40 mouse cellular contexts compared by ENCODE assay signal in genomic region chr8:105186467-105187005, GRCm38 (mm10). TPM values are rescaled to one million over a fixed set of nuclear protein-coding genes. Genes with fewer than 3 reads are reported as not detected.
DNase-seq lines count a peak whose midpoint lies in the region; ATAC-seq and TF ChIP-seq lines count a peak whose summit lies in the region.
"Had no signal": no experiment of that assay in that cellular context is flagged by ENCODE, and none has a peak within 500 bp of the region (broad histone marks: within the 10 kb centered on the region; RNA-seq: fewer than 3 reads in every experiment).

No protein-coding gene starts in this region.

- 78% methylated on average over 1 of the region's 1 CpGs for WGBS in forebrain, embryonic 11.5 days
- WGBS in forebrain, postnatal 0 days = 61% methylated on average over 1 of the region's 1 CpGs

- no peak overlapping the region for H3K9ac ChIP-seq in forebrain, embryonic 11.5 days (ENCODE audit: low read length)
- H3K9ac ChIP-seq in forebrain, postnatal 0 days = no peak overlapping the region
- H3K9ac ChIP-seq: embryonic facial prominence, embryonic 15.5 days; heart, embryonic 15.5 days; hindbrain, embryonic 12.5 days; intestine, embryonic 15.5 days; limb, embryonic 13.5 days; lung, embryonic 15.5 days; midbrain, embryonic 12.5 days; stomach, embryonic 15.5 days had no signal

- no peaks in the 10 kb centered on the region for H3K36me3 ChIP-seq in forebrain, embryonic 11.5 days (ENCODE audit: control insufficient read depth, insufficient read depth, low read length)
- no peaks in the 10 kb centered on the region for H3K36me3 ChIP-seq in forebrain, postnatal 0 days (ENCODE audit: insufficient read depth)
- H3K36me3 ChIP-seq: intestine, embryonic 15.5 days had no signal

- DNase-seq in 3134 (ENCODE audit: extremely low read depth, insufficient read length, low spot score) (peak; percentile 55), 3T3-L1 (ENCODE audit: low read depth, low spot score) (peak; percentile 98), NIH3T3 (ENCODE audit: low read depth) (peak; percentile 89)
- DNase-seq in fat pad, adult 2 months (ENCODE audit: extremely low read depth, low read depth, low spot score) = peak; percentile 47
- no peak for DNase-seq in thymus, postnatal 36 days
- DNase-seq in testis, postnatal 14 days (ENCODE audit: low spot score) = no peak
- DNase-seq in forebrain, embryonic 11.5 days (ENCODE audit: low spot score) = no peak
- DNase-seq in forebrain, postnatal 0 days = no peak
- DNase-seq: adrenal gland, postnatal 14 days; cerebellum, adult 11-12 months; cerebellum, adult 9-11 months; gastrocnemius, postnatal 14 days; heart, adult 11 months; heart, postnatal 36 days; kidney, adult 2 months; kidney, postnatal 4 days; lung, postnatal 4 days; right cerebral cortex, postnatal 25 days; thymus, adult 2 months; thymus, postnatal 4 days had no signal

- ATAC-seq in forebrain, embryonic 11.5 days (replicated peaks; ENCODE audit: low FRiP score) = no peak
- ATAC-seq in forebrain, postnatal 0 days = no peak
- ATAC-seq: CD4-positive, CD25-positive, alpha-beta regulatory T cell, adult 4 months; forebrain, embryonic 16.5 days; hindbrain, postnatal 0 days; intestine, embryonic 15.5 days had no signal

- H3K9me3 ChIP-seq in forebrain, embryonic 11.5 days (ENCODE audit: control insufficient read depth, low read length) = no peaks in the 10 kb centered on the region
- no peaks in the 10 kb centered on the region for H3K9me3 ChIP-seq in forebrain, postnatal 0 days (ENCODE audit: low read length)
- H3K9me3 ChIP-seq: embryonic facial prominence, embryonic 15.5 days; forebrain, embryonic 10.5 days; heart, embryonic 10.5 days; heart, embryonic 15.5 days; hindbrain, embryonic 12.5 days; intestine, embryonic 15.5 days; limb, embryonic 13.5 days; lung, embryonic 15.5 days; megakaryocyte, embryonic 14.5 days; midbrain, embryonic 12.5 days; stomach, embryonic 15.5 days had no signal

- H3K4me2 ChIP-seq in forebrain, embryonic 11.5 days (ENCODE audit: low read depth, low read length, severe bottlenecking) = no peak overlapping the region
- H3K4me2 ChIP-seq in forebrain, postnatal 0 days (ENCODE audit: low read depth) = no peak overlapping the region
- H3K4me2 ChIP-seq: embryonic facial prominence, embryonic 15.5 days; heart, embryonic 15.5 days; hindbrain, embryonic 12.5 days; intestine, embryonic 15.5 days; limb, embryonic 13.5 days; liver, embryonic 11.5 days; lung, embryonic 15.5 days; midbrain, embryonic 12.5 days; stomach, embryonic 15.5 days had no signal

- no peaks in the 10 kb centered on the region for H3K27me3 ChIP-seq in forebrain, embryonic 11.5 days (ENCODE audit: control insufficient read depth, insufficient read depth, low read length)
- no peaks in the 10 kb centered on the region for H3K27me3 ChIP-seq in forebrain, postnatal 0 days (ENCODE audit: insufficient read depth, low read length)
- H3K27me3 ChIP-seq: embryonic facial prominence, embryonic 15.5 days; heart, embryonic 15.5 days; hindbrain, embryonic 12.5 days; intestine, embryonic 15.5 days; limb, embryonic 13.5 days; lung, embryonic 15.5 days; megakaryocyte, embryonic 14.5 days; midbrain, embryonic 12.5 days; stomach, embryonic 15.5 days had no signal

- H3K4me3 ChIP-seq in forebrain, embryonic 11.5 days (ENCODE audit: low read depth, low read length) = no peak overlapping the region
- no peak overlapping the region for H3K4me3 ChIP-seq in forebrain, postnatal 0 days (ENCODE audit: low read depth, low read length)
- H3K4me3 ChIP-seq: embryonic facial prominence, embryonic 15.5 days; forebrain, embryonic 10.5 days; heart, embryonic 10.5 days; heart, embryonic 15.5 days; hindbrain, embryonic 12.5 days; intestine, embryonic 15.5 days; limb, embryonic 13.5 days; lung, embryonic 15.5 days; megakaryocyte, embryonic 14.5 days; midbrain, embryonic 12.5 days; stomach, embryonic 15.5 days had no signal

- no peak for TF ChIP-seq CTCF in forebrain, postnatal 0 days (IDR thresholded peaks at IDR 0.05; ENCODE audit: low read depth)

- no peak overlapping the region for H3K27ac ChIP-seq in forebrain, embryonic 11.5 days (ENCODE audit: low read depth, low read length)
- no peak overlapping the region for H3K27ac ChIP-seq in forebrain, postnatal 0 days (ENCODE audit: low read depth, low read length)
- H3K27ac ChIP-seq: embryonic facial prominence, embryonic 15.5 days; forebrain, embryonic 10.5 days; heart, embryonic 10.5 days; heart, embryonic 15.5 days; hindbrain, embryonic 12.5 days; hindbrain, postnatal 0 days; intestine, embryonic 15.5 days; kidney, postnatal 0 days; limb, embryonic 13.5 days; lung, embryonic 15.5 days; midbrain, embryonic 12.5 days; stomach, embryonic 15.5 days had no signal

- H3K4me1 ChIP-seq in forebrain, embryonic 11.5 days (replicated peaks; ENCODE audit: control insufficient read depth, insufficient read depth, low read length) = no peaks in the 10 kb centered on the region; the same call in 1 of the 2 replicates
- H3K4me1 ChIP-seq in forebrain, postnatal 0 days (ENCODE audit: insufficient read depth) = no peaks in the 10 kb centered on the region
- H3K4me1 ChIP-seq: forebrain, embryonic 10.5 days; hindbrain, embryonic 12.5 days; intestine, embryonic 15.5 days; limb, embryonic 13.5 days; lung, embryonic 15.5 days; midbrain, embryonic 12.5 days; stomach, embryonic 15.5 days had no signal

RNA-seq across cellular contexts. Expression of gene Cbfb, which starts 16.1 kb away (rescaled TPM):
- 63.3 and 67.9 TPM in 2 replicates for polyA plus RNA-seq in forebrain, embryonic 11.5 days (2014; fragmentation: Nextera tagmentation; extraction: Ambion mirVana)
- 56.4 and 65.6 TPM in 2 replicates for total RNA-seq in forebrain, postnatal 0 days (2014; rRNA removed)
- 23.5 and 29.9 TPM in 2 replicates for polyA plus RNA-seq in forebrain, postnatal 0 days (2015; fragmentation: Nextera tagmentation; extraction: Ambion mirVana)

RNA-seq across cellular contexts. Expression of gene D230025D16Rik, which starts 38.4 kb away (rescaled TPM):
- polyA plus RNA-seq in forebrain, embryonic 11.5 days (2014; fragmentation: Nextera tagmentation; extraction: Ambion mirVana) = 26.3 and 29.7 TPM in 2 replicates
- 37.1 and 40.7 TPM in 2 replicates for total RNA-seq in forebrain, postnatal 0 days (2014; rRNA removed)
- 22.0 and 25.5 TPM in 2 replicates for polyA plus RNA-seq in forebrain, postnatal 0 days (2015; fragmentation: Nextera tagmentation; extraction: Ambion mirVana)

RNA-seq across cellular contexts. Expression of gene Ces4a, which starts 54.9 kb away (rescaled TPM):
- not detected in 2 replicates for polyA plus RNA-seq in forebrain, embryonic 11.5 days (2014; fragmentation: Nextera tagmentation; extraction: Ambion mirVana)
- total RNA-seq in forebrain, postnatal 0 days (2014; rRNA removed) = 0.10 TPM in 1 of 2 replicates, not detected in the other
- 0.05 TPM in 1 of 2 replicates, not detected in the other for polyA plus RNA-seq in forebrain, postnatal 0 days (2015; fragmentation: Nextera tagmentation; extraction: Ambion mirVana)
- total RNA-seq: adrenal gland, postnatal 14 days; gastrocnemius, postnatal 14 days; heart, postnatal 36 days; left cerebral cortex, adult 18-20 months; left cerebral cortex, postnatal 25 days had no signal
- polyA plus RNA-seq: cortical plate, adult 2 months; embryonic facial prominence, embryonic 15.5 days; forebrain, embryonic 10.5 days; heart, embryonic 10.5 days; heart, embryonic 15.5 days; hindbrain, embryonic 12.5 days; intestine, embryonic 15.5 days; kidney, adult 2 months; kidney, postnatal 0 days; limb, embryonic 13.5 days; liver, embryonic 11.5 days; liver, embryonic 16.5 days; lung, embryonic 15.5 days; midbrain, embryonic 12.5 days; stomach, embryonic 15.5 days; thymus, adult 2 months had no signal

Comparison
In these comparisons a context has a peak if more than half of its experiments do, and no peak if none do; other contexts are left out.
1. DNase-seq: peak in 3134 (single experiment), 3T3-L1 (single experiment), NIH3T3 (single experiment) and fat pad, adult 2 months (single experiment); none in thymus, postnatal 36 days (0 of 2), testis, postnatal 14 days (single experiment), forebrain, embryonic 11.5 days (single experiment) and forebrain, postnatal 0 days (single experiment).